Mouse (Mus musculus): ENCODE measurements around the gene S100a2.

The S100a2 gene

GRCm38 (mm10) chr3:90615911-90616310 is 25.9 kb downstream of the S100a2 start:
- DNase-seq (ENCODE audit: low spot score), result no peak

GRCm38 (mm10) chr3:90617586-90617985 is 27.5 kb downstream of the S100a2 start:
- DNase-seq (ENCODE audit: low spot score), result no peak

GRCm38 (mm10) chr3:90621552-90621951 is 31.5 kb downstream of the S100a2 start:
- no peak for DNase-seq (ENCODE audit: low spot score)

- DNase-seq (ENCODE audit: low spot score), result no peak
These were observed 33.5 kb downstream of the S100a2 start for GRCm38 (mm10) chr3:90623435-90624071.

- DNase-seq (ENCODE audit: low spot score), result no peak
These were observed 35.4 kb downstream of the S100a2 start for GRCm38 (mm10) chr3:90625496-90625895.

- DNase-seq (ENCODE audit: low spot score), result no peak
These were observed 36.4 kb downstream of the S100a2 start for GRCm38 (mm10) chr3:90626266-90627021.

GRCm38 (mm10) chr3:90627366-90627765 is 37.3 kb downstream of the S100a2 start:
- no peak for DNase-seq (ENCODE audit: low spot score)

GRCm38 (mm10) chr3:90627807-90628206 is 37.8 kb downstream of the S100a2 start:
- no peak for DNase-seq (ENCODE audit: low spot score)

- no peak for DNase-seq (ENCODE audit: low spot score)
These were observed 39.3 kb downstream of the S100a2 start for GRCm38 (mm10) chr3:90629298-90629697.

- DNase-seq (ENCODE audit: low spot score), result no peak
These were observed 41.9 kb downstream of the S100a2 start for GRCm38 (mm10) chr3:90631984-90632383.

- DNase-seq (ENCODE audit: low spot score), result no peak
These were observed 48.6 kb downstream of the S100a2 start for GRCm38 (mm10) chr3:90638511-90639275.

- no peak for DNase-seq (ENCODE audit: low spot score)
These were observed 49.6 kb downstream of the S100a2 start for GRCm38 (mm10) chr3:90639511-90640154.

- DNase-seq (ENCODE audit: low spot score), result no peak
These were observed 50.9 kb downstream of the S100a2 start for GRCm38 (mm10) chr3:90640981-90641380.

Data from layer of hippocampus, adult 9-10 months (tissue).